Mouse (Mus musculus) cerebellum, postnatal 4 days (tissue): ENCODE measurements around the gene Pet117.
"Not testable (repeated sequence)": the region's sequence is repeated elsewhere in the genome, so short reads cannot be mapped to it uniquely, and the experiment has no call there.

Experiments
- DNase-seq, 2 experiments: peaks; one replicate each; pipeline ENCODE4 v3.0.0; 2022; ENCODE audit warnings: low spot score in 2 of 2, mixed read lengths in 1 of 2

Gene Pet117

DNA sequence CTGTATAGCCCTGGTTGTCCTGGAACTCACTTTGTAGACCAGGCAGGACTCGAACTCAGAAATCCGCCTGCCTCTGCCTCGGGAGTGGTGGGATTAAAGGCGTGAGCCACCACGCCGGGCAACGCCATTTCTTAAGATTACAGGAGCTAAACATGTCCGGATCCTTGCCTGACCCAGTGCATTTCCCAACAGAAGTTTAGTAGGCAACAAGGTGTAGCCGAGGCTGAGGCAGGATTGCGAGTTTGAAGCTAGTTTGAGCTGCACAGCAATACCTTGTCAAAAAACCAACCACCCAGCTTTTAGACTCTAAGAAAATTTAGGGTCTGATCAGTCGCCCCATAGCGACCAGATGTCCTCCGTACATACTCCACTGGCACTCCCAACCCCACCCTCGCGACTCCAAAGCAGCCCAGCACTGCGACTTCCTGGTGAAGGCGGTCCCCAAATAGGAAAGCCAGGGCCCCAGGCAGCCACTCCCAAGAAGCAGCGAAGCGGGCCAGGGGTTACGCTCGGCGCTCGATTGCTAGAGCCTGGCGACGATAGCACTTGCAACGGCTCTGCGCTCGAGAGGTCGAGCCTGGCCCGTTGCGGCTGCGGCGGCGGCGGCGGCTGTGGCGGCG lies at the start of gene Pet117, which contains the start of gene Kat14:
TSS of gene Pet117 (plus strand) at position 597 of the 620 bp plus-strand sequence.
TSS of gene Kat14 (plus strand) at position 584 of the 620 bp plus-strand sequence.
- DNase-seq, result peak; percentile 80 to 88

DNA sequence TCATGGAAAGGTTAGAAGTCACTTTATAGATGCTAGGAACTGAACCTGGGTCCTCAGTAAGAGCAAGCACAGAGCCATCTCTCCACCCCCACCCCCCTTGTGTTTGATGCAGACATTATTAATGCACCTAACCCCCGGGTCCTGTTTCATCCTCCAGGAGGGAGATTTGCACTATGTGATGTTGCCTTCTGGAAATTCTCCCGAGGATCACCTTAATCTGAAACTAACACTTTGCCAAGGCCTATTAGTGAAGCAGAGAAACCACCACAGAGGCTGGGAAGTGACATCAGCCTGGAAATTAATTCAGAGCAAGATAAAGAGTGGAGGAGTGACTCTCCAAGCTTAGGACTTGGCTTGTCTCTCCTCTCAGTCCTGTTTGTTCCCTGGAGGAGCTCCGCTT lies 44.6 kb upstream of the Pet117 start:
- no peak for DNase-seq

DNA sequence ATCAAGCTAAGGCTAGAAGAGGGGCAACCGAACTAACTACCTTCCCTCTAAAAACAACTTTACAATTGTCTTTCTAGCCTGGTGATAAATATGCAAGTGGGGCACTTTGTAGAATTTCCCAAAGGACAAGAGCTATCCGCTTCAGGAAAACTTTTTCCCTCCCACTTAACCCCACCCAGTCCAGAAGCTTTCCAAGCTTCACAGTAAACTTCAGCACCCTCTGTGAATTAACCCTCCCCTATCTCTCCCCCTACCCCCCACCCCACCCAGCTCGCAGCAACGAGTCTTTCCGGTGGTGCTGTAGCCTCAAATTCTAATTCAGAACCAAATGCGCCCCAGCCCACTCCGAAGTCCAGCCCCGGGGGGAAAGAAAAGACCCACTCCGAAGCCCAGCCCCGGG lies 39.3 kb upstream of the Pet117 start:
- DNase-seq, result no peak

DNA sequence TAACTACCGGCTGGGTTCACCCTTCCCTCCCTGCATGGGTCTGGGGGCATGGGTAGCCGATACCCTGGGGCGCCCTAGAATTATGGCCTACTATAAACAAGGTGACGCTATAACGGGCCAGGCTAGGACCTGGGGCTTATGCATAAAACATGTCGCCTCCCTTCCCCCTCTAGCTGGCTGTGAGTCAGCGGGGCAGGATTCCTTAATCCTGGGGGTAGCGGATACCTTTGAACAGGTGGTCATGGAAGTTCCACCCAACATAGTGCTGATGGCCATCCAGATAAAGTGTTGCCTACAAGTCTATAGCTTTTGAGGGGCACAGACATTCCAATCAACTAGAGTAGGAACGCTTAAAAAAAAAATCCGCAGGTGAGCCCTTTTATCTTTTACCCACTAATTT lies 38.9 kb upstream of the Pet117 start:
- DNase-seq, result no peak

DNA sequence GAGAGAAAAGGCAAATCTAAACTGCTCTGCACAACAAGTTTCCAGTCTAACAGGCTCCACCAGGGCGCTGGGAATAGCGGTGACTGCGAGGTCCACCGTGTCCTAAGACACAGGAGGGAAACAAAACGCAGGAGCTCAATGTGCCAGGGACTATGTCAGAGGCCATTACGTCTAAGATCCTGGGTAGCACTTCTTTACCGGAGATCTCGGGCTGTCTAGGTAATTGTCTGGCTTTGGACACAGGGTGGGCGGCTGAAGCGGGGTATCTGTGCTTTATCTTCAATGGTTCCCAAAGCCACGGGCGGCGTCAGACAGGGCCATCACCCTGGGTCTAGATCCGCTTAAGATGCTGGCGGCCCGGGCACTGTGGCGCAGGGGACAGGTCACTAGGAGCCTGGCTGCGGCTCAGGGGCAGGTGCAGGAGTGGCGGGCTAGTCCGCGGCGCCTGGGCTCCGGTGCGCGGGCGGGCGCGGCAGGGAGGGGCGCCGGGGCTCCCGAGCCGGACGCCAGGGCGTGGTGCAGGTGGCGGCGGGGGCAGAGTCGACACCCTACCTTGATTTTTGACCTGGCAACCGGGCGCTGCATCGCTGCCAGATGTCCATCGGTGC lies 38.3 kb upstream of the Pet117 start:
- no peak for DNase-seq

DNA sequence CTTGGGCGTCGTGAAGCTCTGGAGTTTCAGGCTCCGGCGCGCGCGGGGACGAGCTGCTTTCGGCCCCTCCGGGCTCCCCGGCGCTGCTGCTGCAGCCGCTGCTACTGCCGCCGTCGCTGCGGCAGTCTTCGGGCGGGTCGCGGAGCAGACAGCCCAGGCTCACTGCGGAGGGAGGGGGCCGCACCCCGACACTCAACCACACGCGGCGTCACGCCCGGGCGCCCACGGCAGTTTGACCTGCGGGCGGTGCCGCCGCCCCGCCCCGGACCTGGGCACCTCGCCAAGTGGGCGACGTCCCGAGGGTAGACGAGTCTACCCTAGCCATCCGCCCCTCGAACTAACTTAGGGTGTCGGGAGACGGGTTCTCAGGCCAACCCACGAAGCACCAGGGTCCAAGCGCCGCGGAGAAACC lies 37.8 kb upstream of the Pet117 start:
- DNase-seq, result peak in 1 of 2 experiments; percentile 11

DNA sequence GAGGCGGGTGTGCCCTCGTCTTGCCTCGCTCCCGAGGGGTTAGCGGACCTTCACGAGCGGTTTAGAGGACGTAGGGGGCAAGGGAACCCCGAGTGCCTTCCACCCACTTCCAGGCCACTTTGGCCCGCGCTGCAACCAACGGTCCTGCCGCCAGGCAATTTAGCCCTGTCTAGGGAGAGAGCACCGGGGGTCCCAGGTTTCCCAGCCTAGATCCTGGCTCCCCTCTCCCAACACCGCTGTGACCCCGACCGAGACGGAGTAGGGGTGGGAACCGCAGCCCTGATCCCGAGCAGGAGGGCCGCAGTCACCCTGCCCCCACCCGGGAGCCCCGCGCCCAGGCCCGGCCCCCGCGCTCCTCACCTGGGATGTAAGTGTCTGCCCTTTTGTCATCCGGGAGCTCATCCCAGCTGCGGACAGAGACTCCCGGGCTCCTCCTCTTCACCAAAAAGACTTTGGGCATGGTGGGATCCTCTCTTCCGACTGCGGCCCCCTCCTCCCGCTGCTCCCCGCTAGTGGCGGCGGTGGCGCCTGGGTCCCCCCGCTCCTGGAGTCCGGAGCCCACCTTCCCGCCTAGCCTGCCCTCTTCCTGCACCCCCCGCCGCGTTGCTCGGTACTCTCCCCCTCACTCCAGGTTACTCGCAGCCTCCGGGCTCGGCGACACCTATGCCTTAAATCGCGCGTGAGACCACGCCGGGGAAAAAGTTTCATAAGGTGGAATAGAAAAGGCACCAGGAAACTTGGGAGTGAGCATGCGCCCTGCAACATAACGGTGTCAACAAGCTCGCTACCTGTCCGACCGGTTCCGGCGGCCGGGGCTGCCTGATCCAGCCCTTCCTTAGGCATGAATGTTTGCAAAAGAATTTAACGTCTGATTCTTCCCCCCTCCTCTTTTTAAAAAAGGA lies 37.1 kb upstream of the Pet117 start, which contains the start of gene Ovol2:
TSS of gene Ovol2 (minus strand) at position 746 of the 902 bp plus-strand sequence.
- no peak for DNase-seq

DNA sequence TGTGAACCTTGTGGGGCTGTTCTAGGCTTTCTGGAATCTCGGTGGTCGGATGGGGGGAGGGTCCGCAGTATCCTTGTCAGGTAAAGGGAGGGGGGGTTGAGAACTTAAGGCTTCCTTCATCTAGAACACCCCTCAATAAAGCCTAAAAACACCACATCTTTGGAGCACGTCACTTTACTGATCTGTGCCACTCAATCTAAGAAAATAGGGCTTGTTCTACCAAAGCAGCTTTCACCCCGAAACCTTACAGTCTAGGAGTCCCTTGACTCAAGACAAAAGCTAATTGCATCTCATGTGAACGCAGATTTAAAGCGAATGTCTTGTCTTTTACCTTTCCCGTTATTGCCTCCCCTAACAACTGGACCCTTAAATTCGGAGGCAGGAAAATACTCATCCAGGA lies 36.3 kb upstream of the Pet117 start:
- DNase-seq, result no peak

DNA sequence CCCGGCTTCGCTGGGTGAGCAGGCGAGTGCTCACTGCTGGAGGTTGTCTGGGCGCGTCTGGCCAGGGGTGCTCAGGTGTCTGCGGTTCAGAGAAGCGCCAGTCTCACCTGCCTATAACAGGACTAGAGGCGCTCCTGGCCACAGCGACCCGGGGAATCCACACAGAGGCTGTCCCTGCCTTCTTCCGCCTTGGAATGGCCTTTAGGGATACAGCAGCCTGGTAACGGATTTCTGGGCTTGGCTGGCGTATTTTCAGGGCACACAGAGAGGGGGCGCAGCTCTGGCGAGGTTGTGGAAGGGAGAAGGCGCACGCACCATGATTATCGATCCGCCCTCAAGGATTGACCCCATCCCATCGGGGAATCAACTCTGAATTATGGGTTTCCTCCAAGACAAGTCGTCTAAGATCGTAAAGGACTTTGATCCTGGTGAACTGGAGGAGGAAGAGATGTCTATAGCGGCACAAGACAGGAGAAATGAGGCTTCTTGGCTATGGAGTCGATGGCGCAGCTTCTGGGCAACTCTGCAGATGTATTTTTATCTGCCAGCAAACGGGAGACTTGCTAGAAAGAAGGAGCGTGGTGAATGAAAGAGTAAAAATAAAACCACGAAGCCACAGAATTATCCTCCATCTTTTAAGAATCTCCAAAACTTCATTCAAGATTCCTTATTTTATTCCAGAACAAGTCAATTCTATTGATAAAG lies 35.5 kb upstream of the Pet117 start:
- DNase-seq, result peak in 1 of 2 experiments; percentile 4

DNA sequence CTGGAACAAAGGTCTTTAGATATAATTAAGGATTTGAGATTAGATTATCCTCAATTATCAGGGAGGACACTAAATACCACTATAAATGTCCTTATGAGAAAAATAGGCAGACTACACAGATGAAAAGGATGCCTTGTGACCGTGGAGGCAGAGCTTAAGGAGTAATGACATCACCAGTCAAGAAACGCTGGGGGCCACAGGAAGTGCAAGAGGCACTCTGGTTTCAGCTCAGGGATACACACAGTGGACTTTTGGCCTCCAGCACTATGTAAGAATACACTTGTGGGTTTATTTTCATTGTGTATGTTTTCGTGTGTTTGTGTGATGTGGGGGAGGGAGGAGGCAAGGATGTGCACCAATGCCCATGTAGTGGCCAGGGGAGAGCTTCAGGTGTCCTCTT lies 31.6 kb upstream of the Pet117 start:
- DNase-seq, result no peak

DNA sequence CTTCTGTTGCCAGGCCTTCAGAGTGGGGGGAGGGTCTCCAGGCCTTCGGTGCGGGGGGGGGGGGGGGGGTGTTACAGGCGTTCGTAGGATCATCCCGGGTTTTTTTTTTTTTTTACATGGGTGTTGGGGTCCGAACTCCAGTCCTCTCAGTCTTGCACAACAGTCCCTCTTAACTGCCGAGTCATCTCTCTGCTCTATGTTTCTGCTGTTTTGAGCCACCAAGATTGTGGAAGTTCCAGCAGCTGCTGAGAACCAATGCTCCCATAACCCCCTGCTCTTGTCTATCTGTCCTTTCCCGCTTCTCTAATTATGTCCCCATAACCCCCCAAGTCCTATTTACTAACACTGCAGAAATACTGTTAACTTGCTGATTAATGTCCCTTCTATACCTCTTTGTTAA lies 31.1 kb upstream of the Pet117 start:
- DNase-seq, result no peak

DNA sequence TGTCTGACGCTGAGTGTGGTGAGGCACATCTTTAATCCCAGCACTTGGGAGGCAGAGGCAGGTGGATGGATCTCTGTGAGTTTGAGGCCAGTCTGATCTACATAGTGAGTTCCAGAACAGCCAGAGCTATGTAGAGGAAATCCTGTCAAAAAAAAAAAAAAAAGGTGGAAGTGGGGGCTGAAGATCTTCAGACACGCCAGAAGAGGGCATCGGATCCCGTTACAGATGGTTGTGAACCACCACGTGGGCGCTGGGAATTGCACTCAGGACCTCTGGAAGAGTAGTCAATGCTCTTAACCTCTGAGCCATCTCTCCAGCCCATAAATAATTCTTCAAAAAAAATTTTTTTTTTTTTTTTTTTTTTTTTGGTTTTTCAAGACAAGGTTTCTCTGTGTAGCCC lies 30.6 kb upstream of the Pet117 start:
- DNase-seq, result not testable (repeated sequence)

DNA sequence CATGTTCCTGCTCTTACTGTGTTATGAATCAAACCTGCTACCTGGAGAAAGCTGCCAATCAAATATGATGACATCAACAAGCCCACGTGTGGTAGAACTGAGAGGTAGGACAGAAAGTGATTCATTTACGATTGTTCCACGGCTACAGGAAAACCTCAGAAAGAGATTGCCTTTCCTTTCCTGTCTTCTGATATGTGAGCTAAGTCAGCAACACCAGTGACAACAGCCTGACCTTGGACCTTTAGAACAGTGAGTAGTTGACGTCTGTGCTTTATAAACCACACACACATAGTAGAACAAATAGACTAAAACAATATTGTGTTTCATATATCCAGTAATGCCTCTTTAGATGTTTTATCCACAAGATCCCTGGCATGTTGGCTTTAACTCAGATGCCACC lies 25.6 kb upstream of the Pet117 start:
- DNase-seq, result no peak

DNA sequence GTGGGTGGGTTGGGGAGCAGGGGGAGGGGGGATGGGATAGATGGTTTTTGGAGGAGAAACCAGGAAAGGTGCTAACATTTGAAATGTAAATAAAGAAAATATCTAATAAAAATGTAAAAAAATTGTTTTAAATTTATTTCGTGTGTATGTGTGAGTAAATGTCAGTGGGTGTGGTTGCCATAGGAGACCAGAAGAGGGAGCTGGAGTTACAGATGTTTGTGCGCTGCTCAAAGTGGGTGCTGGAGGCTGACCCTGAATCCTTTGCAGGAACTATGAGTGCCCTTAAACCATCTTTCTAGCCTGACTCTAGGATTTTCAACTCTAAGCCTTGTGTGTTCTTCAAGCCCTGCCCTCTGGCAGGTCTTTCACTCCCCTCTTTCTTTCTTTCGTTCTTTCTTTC lies 20.3 kb upstream of the Pet117 start:
- DNase-seq, result no peak

DNA sequence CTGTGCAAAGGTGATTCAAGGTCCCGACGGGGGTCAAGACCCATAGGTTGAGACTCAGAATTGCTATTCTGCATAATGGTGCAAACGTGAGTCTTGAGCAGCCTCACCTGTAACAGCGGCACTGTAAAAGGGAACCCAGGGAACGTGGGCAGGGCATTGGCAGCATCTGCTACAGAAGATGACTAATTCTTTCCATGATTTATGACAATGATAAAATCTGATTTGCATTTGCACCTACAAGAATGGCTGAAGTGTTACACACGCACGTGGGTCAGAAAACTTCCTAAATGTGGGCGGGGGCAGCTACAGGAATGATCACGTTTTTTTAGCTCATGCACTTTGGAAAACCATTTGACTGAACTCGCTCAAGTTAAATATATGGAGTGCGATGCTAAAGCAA lies 16.0 kb upstream of the Pet117 start:
- no peak for DNase-seq

DNA sequence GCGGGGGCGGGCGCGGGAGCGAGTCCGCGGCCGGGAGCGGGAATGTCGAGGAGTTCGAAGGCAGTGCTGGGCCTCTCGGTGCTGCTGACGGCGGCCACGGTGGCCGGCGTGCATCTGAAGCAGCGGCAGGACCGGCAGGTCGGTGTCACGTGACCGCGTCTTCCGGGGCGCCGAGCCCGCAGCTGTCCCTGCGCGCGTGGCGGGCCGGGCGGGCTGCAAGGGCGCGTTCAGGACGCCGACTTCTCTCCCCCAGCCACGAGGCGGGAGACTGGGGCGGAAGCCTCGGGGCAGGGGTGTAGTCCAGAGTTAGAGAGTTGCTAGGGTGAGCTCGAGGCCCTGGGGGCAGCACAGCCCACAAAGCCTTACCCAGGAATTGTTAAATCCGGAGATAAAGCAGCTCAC lies 225 bp downstream of the Pet117 start:
- peak in 1 of 2 experiments; percentile 32 for DNase-seq

DNA sequence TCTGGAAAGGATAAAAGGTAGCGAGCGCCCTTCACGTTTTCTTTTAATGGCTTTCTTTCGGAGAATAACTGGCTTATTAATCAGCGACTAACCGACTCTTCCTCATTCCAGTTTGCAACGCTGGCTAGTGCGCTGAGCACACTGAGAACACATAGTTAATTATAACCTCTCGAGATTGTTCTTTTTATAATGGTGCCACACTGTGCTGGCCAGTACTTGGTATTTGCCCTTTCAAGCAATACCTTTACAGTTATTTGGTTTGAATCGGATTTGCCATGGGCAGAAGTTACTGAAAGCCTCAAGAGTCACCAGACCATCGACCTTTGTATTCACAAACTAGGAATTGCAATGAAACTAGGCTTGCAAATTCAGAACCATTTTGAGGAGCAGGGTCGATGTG lies 715 bp downstream of the Pet117 start:
- DNase-seq, result no peak

DNA sequence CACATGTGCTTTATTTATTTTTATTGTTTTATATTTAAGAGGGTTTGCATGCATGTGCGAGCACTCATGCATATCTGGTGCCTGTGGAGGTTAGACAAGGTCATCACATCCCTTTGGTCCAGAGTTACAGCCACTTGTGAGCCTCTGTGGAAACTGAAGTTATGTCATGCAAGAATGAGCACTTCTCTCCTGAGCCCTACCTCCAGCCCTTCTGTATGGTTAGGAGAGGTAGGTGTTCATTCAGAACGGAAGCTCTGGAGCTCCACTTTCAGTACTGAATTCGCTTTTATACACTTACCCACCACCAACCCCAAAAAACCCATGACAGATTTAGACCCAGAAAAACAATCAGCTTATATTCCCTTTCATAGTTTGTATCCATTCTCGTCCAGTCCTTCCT lies 2.8 kb downstream of the Pet117 start:
- no peak for DNase-seq

DNA sequence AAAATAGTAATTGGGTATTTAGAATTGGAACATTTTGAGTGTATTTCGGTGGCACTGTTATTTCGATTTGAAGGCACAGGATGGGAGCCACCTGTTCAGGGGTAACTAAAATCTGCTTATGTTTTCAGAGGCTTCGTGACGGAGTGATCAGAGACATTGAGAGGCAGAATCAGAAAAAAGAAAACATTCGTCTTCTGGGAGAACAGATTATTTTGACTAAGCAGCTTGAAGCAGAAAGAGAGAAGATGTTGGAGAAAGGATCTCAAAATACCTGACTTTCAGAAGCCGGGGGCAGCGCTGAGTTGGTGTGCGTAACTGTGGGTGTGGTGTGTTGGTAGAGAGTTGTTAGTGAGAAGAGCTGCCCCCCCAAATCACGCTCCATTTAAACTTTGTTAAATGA lies 4.3 kb downstream of the Pet117 start:
- DNase-seq, result no peak

DNA sequence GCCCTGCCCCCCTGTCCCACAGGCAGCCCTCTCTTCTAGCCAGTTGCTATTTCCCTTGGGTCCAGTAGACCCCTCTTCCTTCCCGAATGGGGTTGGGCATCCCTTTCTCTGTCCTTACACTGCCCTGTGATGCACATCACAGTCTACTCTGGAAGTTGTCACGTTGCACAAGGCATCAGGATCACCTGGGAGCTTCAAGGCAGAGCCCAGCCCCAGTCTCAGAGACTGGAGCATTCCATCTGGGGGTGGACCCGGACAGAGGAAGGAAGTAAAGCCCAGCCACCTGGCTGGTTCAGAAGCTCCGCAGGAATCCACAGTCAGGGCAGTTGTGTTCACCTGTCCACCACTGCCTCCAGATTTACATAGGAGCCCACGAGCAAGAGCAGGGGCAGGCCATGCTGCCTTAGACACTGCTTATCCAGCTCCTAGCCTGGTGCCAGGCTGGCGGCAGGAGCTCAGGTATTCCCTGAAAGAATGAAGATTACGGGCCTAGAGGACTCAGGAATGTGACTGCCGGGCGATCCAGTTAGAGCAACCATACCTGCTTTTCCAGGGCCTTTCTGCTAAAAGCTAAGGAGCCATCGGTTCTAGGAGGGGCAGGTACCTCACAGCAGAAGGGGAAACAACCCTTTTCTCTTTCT lies 6.4 kb downstream of the Pet117 start:
- DNase-seq, result no peak

DNA sequence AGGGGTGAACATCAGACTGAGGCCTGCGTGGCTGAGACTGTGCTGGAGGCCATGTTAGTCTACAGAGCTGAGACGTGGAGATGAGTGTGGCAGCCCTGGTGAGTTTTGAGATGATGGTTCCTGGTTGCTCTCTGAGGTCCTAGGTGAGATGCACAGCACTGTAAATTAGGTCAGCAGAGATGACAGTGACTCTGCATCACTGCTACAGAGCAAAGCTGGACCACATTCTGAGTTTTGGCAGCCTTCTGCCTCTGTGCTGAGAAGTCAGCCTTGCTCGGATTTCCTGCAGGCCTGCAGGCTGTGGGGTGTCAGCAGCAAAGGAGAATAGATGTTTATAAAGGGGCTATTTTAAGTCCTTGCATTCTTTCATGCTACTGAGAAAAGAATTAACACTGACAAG lies 12.5 kb downstream of the Pet117 start:
- DNase-seq, result no peak

DNA sequence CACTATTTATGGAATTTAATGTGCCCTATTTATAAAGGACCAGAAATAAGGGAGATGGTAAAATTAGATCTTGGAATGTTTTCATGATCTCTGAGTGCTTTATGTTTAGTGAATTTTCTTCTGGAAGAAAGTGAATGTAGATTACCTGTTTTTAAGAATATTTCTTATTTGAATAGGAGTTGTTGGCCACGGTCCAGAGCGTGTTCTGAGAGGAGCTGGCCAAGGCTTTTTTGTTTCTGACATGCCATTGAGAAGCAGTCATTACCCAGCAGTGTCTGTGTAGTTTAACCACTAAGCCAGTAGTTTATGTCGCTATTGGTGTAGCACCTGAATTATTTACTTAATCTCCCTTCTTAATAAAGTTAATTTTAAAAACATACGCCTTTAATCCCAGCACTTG lies 12.9 kb downstream of the Pet117 start:
- no peak for DNase-seq
